Mouse (Mus musculus) embryonic facial prominence, embryonic 12.5 days (tissue): ENCODE results near the gene Gosr1. TPM values are rescaled to one million over a fixed set of nuclear protein-coding genes. Genes with fewer than 3 reads are reported as not detected.
"Not testable (repeated sequence)": the region's sequence is repeated elsewhere in the genome, so short reads cannot be mapped to it uniquely, and the experiment has no call there.

Experiments used
- ATAC-seq: fragments of 200-750 bp; cut with Nextera tagmentation; 2 replicates; pipeline ENCODE4 v1.8.0; 2017; ENCODE audit not compliant: insufficient number of reproducible peaks, insufficient read depth, low FRiP score, low TSS enrichment
- H3K27ac ChIP-seq: fragments of 300-500 bp; sonication (generic); 2 replicates; pipeline ENCODE4 v1.5.1; 2016; ENCODE audit warnings: mild to moderate bottlenecking
- H3K27me3 ChIP-seq: fragments of 300-500 bp; sonication (generic); 2 replicates; pipeline ENCODE4 v1.6.1; 2016; ENCODE audit warnings: mild to moderate bottlenecking, moderate library complexity
- H3K36me3 ChIP-seq: fragments of 300-500 bp; sonication (generic); 2 replicates; pipeline ENCODE4 v1.6.1; 2016; ENCODE audit warnings: mild to moderate bottlenecking
- H3K4me1 ChIP-seq: fragments of 300-500 bp; sonication (generic); 2 replicates; pipeline ENCODE4 v1.6.1; 2016
- H3K4me2 ChIP-seq: fragments of 300-500 bp; sonication (generic); replicated peaks from 2 replicates; pipeline ENCODE4 v1.6.1; 2016; ENCODE audit warnings: mild to moderate bottlenecking, moderate library complexity
- H3K4me3 ChIP-seq: fragments of 300-500 bp; sonication (generic); 2 replicates; pipeline ENCODE4 v1.5.1; 2016; ENCODE audit warnings: mild to moderate bottlenecking
- H3K9ac ChIP-seq: fragments of 300-500 bp; sonication (generic); 2 replicates; pipeline ENCODE4 v1.6.1; 2016; ENCODE audit warnings: mild to moderate bottlenecking, moderate library complexity
- H3K9me3 ChIP-seq: fragments of 300-500 bp; sonication (generic); 2 replicates; pipeline ENCODE4 v1.6.1; 2016; ENCODE audit warnings: mild to moderate bottlenecking, moderate library complexity
- WGBS: fragments of 180-500 bp; shearing (Covaris S2); methylation state at CpG from one replicate; pipeline ENCODE4 v1.1.7; 2016; 5-methylcytosine and 5-hydroxymethylcytosine counted together
- polyA plus RNA-seq: library from polyadenylated mRNA; unstranded; fragments of >200 nt; fragmentation: Nextera tagmentation; extraction: Ambion mirVana; gene quantifications from 2 replicates; pipeline ENCODE4 v1.2.1, GENCODE M21; 2016

Gosr1 gene
- 24.3 and 26.8 TPM in 2 replicates for polyA plus RNA-seq

GRCm38 (mm10) chr11:76763053-76763740, at the start of gene Gosr1:
Gene Gosr1 (minus strand): TSS chr11:76763579.
- H3K27ac ChIP-seq, result peak within 1 kb of the TSS; percentile 80
- peaks cover 2% of the 10 kb centered on the region; the same call in 1 of the 2 replicates for H3K4me1 ChIP-seq
- H3K9me3 ChIP-seq, result no peaks in the 10 kb centered on the region
- H3K27me3 ChIP-seq, result no peaks in the 10 kb centered on the region
- ATAC-seq, result peak; percentile 89
- H3K4me3 ChIP-seq, result peak within 1 kb of the TSS; percentile 75
- peak within 1 kb of the TSS; percentile 62 for H3K4me2 ChIP-seq
- peak within 1 kb of the TSS; percentile 92 for H3K9ac ChIP-seq
- under 1% methylated on average over 28 of the region's 28 CpGs for WGBS
- H3K36me3 ChIP-seq, result peaks cover 24% of the 10 kb centered on the region

DNA sequence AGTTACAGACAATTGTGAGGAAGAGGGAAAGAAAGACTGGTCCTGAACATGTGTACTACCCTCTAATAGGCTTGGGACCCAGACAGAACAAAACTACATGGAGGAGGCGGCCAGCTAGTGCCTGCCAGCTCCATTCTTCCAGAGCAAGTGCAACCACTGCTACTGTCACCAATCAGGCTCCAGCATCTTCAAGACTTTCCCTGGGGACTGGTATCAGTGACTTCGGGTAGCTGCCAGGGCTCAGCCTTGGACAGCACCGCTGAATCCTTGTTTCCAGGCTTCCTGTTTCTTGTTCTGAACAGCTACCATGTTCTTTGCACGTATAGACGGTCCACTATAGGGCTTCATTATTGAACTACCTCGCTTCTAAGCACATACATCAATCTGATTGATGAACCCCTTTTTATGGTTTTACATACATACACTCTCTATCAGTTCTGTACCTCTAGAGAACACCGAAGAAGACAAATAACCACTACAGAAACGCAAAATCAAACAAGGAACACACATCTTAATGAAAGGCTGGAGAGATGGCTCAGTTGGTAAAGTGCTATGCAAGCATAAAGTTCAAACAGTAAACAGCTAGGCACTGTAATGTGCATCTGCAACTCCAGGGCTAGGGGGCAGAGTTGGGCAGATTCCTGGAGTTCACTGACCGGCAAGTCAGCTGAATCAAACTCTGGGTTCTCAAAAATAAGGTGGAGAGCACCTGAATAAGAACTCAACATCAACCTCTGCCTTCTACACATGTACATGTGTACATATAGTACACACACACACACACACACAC, 47.5 kb upstream of the Gosr1 start:
- H3K36me3 ChIP-seq, result peaks cover 29% of the 10 kb centered on the region; the same call in 1 of the 2 replicates
- ATAC-seq, result no peak
- H3K27ac ChIP-seq, result no peak overlapping the region
- WGBS, result 81% methylated on average over 9 of the region's 9 CpGs
- H3K27me3 ChIP-seq, result no peaks in the 10 kb centered on the region
- H3K4me3 ChIP-seq, result no peak overlapping the region
- H3K9ac ChIP-seq, result no peak overlapping the region
- no peak overlapping the region for H3K4me2 ChIP-seq
- H3K4me1 ChIP-seq, result no peaks in the 10 kb centered on the region
- no peaks in the 10 kb centered on the region for H3K9me3 ChIP-seq

DNA sequence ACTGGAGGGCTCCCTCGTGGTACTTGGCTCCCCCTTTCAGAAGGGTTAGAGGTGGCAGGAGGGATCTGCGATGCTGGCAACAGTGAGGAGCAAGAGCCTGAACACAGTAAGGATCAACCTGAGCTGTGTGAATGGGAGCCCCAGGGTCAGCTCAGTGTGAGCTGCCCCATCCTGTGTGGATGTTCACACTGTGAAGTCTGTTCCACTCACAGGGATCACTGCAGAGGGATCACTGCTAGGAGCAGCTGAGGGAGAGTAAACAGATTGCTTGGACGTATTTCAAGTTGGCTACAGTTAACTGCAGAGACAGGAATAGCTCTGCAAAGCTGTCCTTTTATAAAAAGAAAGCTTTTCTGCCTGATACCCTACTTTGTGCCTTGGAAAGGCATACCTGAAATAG, 46.1 kb upstream of the Gosr1 start:
- no peak overlapping the region for H3K4me2 ChIP-seq
- H3K27ac ChIP-seq, result no peak overlapping the region
- no peak overlapping the region for H3K4me3 ChIP-seq
- H3K36me3 ChIP-seq, result peaks cover 40% of the 10 kb centered on the region; the same call in 1 of the 2 replicates
- H3K9ac ChIP-seq, result no peak overlapping the region
- H3K9me3 ChIP-seq, result no peaks in the 10 kb centered on the region
- H3K4me1 ChIP-seq, result no peaks in the 10 kb centered on the region
- no peaks in the 10 kb centered on the region for H3K27me3 ChIP-seq
- no peak for ATAC-seq
- 59% methylated on average over 3 of the region's 3 CpGs for whole genome bisulfite sequencing

GRCm38 (mm10) chr11:76808550-76808949, 45.2 kb upstream of the Gosr1 start:
- Histone ChIP-seq H3K4me3 (no peak overlapping the region), H3K4me1 (no peaks in the 10 kb centered on the region), H3K27me3 (no peaks in the 10 kb centered on the region), H3K36me3 (peaks cover 43% of the 10 kb centered on the region; the same call in 1 of the 2 replicates), H3K4me2 (no peak overlapping the region), H3K9me3 (no peaks in the 10 kb centered on the region), H3K9ac (no peak overlapping the region), H3K27ac (no peak overlapping the region)
- no peak for ATAC-seq
- WGBS, result 92% methylated on average over 7 of the region's 7 CpGs

DNA sequence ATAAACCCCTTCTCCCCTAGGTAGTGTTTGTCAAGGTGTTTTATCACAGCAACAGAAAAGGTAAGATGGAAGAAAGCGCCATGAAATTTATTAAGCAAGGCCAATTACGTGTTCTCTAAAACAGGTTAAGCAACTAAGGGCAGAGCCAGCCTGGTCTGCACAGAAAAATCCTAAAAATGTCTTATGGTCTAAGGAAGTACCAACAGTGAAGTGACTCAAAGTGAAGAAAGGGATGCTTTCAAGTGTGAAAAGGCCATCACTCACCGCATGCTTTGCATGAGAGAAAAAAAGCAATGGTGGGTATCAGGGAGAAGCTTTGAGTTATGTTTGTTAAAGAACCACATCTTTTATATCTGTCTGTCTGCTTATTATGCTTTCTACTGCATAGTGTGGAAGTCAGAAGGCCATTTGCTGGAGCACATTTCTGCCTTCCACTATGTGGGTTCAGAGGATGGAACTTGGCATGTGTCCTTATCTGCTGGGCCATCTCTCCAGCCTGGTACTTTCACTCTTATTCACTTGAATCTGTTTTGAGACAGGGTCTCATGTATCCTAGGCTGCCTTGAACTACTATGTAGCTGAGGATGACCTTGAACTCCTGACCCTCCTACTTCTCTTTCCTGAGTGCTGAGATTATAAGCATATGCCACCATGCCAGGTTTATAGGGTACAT, 43.8 kb upstream of the Gosr1 start:
- H3K36me3 ChIP-seq, result peaks cover 51% of the 10 kb centered on the region; the same call in 1 of the 2 replicates
- no peak overlapping the region for H3K9ac ChIP-seq
- no peak overlapping the region for H3K4me3 ChIP-seq
- no peaks in the 10 kb centered on the region for H3K4me1 ChIP-seq
- no peaks in the 10 kb centered on the region for H3K27me3 ChIP-seq
- H3K4me2 ChIP-seq, result no peak overlapping the region
- WGBS, result 93% methylated on average over 3 of the region's 3 CpGs
- H3K27ac ChIP-seq, result no peak overlapping the region
- ATAC-seq, result no peak
- H3K9me3 ChIP-seq, result no peaks in the 10 kb centered on the region

GRCm38 (mm10) chr11:76806026-76806425, 42.6 kb upstream of the Gosr1 start:
- Histone ChIP-seq H3K27ac (no peak overlapping the region), H3K4me1 (no peaks in the 10 kb centered on the region), H3K9me3 (no peaks in the 10 kb centered on the region), H3K9ac (no peak overlapping the region), H3K36me3 (peaks cover 54% of the 10 kb centered on the region), H3K4me2 (no peak overlapping the region), H3K4me3 (no peak overlapping the region), H3K27me3 (no peaks in the 10 kb centered on the region)
- 82% methylated on average over 4 of the region's 4 CpGs for WGBS
- ATAC-seq, result no peak

DNA sequence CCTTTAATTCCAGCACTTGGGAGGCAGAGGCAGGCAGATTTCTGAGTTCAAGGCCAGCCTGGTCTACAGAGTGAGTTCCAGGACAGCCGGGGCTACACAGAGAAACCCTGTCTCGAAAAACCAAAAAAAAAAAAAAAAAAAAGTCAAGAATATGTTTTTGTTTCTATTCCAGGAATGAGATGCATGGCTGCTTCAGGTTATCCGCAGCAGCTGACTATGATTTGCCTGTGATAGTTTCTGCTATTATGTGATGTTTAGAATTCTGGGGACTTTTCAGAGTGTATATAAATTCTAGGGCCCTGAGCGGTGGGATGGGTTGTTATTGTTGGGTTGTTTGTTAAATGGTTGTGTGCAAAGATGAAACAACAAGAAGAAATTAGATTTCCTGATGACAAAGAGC, 41.7 kb upstream of the Gosr1 start:
- WGBS, result 87% methylated on average over 4 of the region's 4 CpGs
- not testable (repeated sequence) for H3K27me3 ChIP-seq, H3K4me1 ChIP-seq, H3K4me2 ChIP-seq, ATAC-seq, H3K4me3 ChIP-seq, H3K9ac ChIP-seq, H3K27ac ChIP-seq, H3K9me3 ChIP-seq
- peaks cover 50% of the 10 kb centered on the region for H3K36me3 ChIP-seq

- no peak for ATAC-seq
- 81% methylated on average over 3 of the region's 3 CpGs for WGBS
- peaks cover 47% of the 10 kb centered on the region for H3K36me3 ChIP-seq
These were observed 39.9 kb upstream of the Gosr1 start for GRCm38 (mm10) chr11:76803266-76803665.

DNA sequence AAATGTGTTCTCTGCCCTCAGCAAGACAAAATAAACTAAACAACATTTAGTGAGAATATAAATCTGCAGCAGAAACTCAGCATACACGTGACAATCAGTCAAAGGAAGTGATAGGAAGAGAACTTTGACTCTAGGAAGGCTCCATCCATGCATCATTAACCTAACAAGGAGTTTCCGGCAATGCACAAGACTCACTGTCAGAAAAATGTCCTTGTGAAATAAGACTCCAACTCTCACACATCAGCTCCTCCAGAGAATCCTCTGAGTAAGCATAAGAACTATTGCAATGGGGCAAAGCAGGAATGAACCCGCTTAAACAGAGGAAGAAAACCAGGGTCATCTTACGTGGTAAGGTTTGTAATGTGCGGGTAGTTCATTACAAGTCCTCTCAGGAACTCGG, 33.9 kb upstream of the Gosr1 start:
- ATAC-seq, result no peak
- Histone ChIP-seq H3K4me2 (no peak overlapping the region), H3K9ac (no peak overlapping the region), H3K4me1 (no peaks in the 10 kb centered on the region), H3K4me3 (no peak overlapping the region), H3K27me3 (no peaks in the 10 kb centered on the region), H3K36me3 (peaks cover 30% of the 10 kb centered on the region), H3K27ac (no peak overlapping the region), H3K9me3 (no peaks in the 10 kb centered on the region)
- WGBS, result 88% methylated on average over 6 of the region's 6 CpGs

More at GRCm38 (mm10) chr11:76803266-76803665, 39.9 kb upstream of the Gosr1 start:
- Histone ChIP-seq H3K9me3 (no peaks in the 10 kb centered on the region), H3K27ac (no peak overlapping the region), H3K4me1 (no peaks in the 10 kb centered on the region), H3K27me3 (no peaks in the 10 kb centered on the region), H3K4me2 (no peak overlapping the region), H3K4me3 (no peak overlapping the region), H3K9ac (no peak overlapping the region)

DNA sequence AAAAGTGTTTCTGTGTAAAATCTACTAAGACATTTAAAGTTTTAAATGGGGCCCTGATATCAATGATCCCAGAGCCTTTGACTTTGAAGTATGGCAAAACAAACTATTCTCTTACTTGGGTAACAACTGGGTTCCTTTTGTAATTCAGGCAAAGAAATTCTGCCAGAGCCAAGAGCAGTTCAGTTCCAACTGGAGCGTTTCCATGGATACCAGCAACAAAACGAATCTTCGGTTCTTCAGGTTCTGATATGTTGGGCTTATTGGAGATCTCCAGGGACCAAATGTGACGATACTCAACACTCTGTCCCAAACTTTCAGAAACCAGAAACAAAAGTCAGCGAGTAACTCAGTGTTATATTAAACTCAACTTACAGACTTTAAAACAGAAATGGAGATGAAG, 31.9 kb upstream of the Gosr1 start:
- Histone ChIP-seq H3K36me3 (peaks cover 38% of the 10 kb centered on the region), H3K9ac (no peak overlapping the region), H3K4me1 (no peaks in the 10 kb centered on the region), H3K4me2 (no peak overlapping the region), H3K4me3 (no peak overlapping the region), H3K27me3 (no peaks in the 10 kb centered on the region), H3K9me3 (no peaks in the 10 kb centered on the region), H3K27ac (no peak overlapping the region)
- no peak for ATAC-seq
- WGBS, result 88% methylated on average over 5 of the region's 5 CpGs

DNA sequence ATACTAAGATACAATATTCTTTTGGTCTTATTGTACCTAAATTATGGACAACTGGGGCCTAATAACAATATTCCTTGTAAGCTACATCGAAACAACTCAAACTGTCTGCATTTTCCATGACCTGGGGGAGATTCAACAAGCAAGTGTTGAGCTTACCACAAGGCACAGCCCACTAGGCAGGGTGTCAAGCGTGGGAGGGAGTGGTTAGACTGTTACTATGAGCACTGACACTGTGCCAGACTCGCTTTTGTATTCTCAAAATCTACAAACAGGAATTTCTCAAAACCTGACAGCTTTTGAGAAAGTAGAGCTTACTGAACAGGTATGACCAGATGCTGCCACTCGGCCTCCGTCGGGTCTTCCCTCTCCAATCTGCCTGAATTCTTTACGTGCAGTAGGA, 28.0 kb upstream of the Gosr1 start:
- Histone ChIP-seq H3K9ac (no peak overlapping the region), H3K4me3 (no peak overlapping the region), H3K36me3 (peaks cover 23% of the 10 kb centered on the region), H3K4me1 (no peaks in the 10 kb centered on the region), H3K4me2 (no peak overlapping the region), H3K27me3 (no peaks in the 10 kb centered on the region), H3K9me3 (no peaks in the 10 kb centered on the region), H3K27ac (no peak overlapping the region)
- 86% methylated on average over 7 of the region's 7 CpGs for WGBS
- ATAC-seq, result no peak
